Comparison of ENCODE assay signal across 19 mouse cellular contexts in the genomic region with DNA sequence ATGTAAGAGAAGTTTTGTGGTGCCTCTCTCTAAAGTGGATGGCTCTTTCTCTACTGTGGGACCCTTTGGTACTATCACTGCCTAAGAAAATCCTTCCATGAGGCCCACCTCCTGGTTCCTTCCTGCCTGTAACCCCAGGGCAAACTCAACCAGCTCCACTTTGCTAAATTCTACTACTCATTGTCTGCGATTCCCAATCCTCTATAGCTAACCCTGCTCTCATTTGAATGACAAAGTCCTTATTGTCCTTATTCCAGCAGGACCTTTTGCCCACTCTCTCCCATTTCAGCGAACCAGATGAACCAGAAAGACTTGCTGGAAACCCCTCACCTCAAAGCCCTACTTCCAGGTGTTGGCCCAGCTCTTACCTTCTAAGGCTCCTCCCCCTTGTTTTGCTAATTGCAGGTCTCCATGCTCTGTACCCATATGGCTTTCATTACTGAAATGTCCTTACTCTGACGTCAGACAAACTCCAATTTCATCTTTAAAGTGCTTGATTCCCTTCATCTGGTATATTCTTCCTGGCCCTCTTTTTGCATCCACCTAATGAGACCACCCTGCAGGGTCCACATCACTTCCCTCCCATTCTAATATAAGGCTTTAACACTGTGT.
DNase-seq lines count a peak whose midpoint lies in the region; ATAC-seq and TF ChIP-seq lines count a peak whose summit lies in the region.
"Had no signal": no experiment of that assay in that cellular context is flagged by ENCODE, and none has a peak within 500 bp of the region (broad histone marks: within the 10 kb centered on the region; RNA-seq: fewer than 3 reads in every experiment).

No protein-coding gene starts in this region.

- DNase-seq in forebrain, embryonic 11.5 days (ENCODE audit: low spot score): no peak
- peak; percentile 49 for DNase-seq in intestine, embryonic 14.5 days (ENCODE audit: low spot score)
- no peak for DNase-seq in embryonic facial prominence, embryonic 10.5 days (ENCODE audit: low spot score)
- DNase-seq in Muller cell, postnatal 12 days (ENCODE audit: inconsistent ontology term): no peak
- DNase-seq in urinary bladder, postnatal 4 days (ENCODE audit: low spot score in 2 of 2): no peak
- DNase-seq: adrenal gland, adult 8-10 months; kidney, adult 18-20 months; kidney, postnatal 36 days; liver, embryonic 13.5 days; right cerebral cortex, postnatal 25 days; thymus, postnatal 36 days had no signal

- H3K27ac ChIP-seq in forebrain, embryonic 13.5 days: peak overlapping the region; percentile 8; the same call in 1 of the 2 replicates
- no peak overlapping the region for H3K27ac ChIP-seq in forebrain, embryonic 11.5 days (ENCODE audit: low read depth, low read length)
- no peak overlapping the region for H3K27ac ChIP-seq in intestine, embryonic 14.5 days (ENCODE audit: low read depth)
- H3K27ac ChIP-seq in intestine, postnatal 0 days (ENCODE audit: low read depth, low read length): no peak overlapping the region
- H3K27ac ChIP-seq in embryonic facial prominence, embryonic 10.5 days (replicated peaks): peak overlapping the region; percentile 14; the same call in 1 of the 2 replicates
- H3K27ac ChIP-seq: liver, embryonic 13.5 days; neural tube, embryonic 12.5 days had no signal

- H3K9ac ChIP-seq in forebrain, embryonic 13.5 days: no peak overlapping the region
- H3K9ac ChIP-seq in forebrain, embryonic 11.5 days (ENCODE audit: low read length): no peak overlapping the region
- no peak overlapping the region for H3K9ac ChIP-seq in intestine, embryonic 14.5 days (ENCODE audit: low read length)
- no peak overlapping the region for H3K9ac ChIP-seq in intestine, postnatal 0 days (ENCODE audit: low read depth, low read length)
- H3K9ac ChIP-seq: embryonic facial prominence, embryonic 15.5 days; hindbrain, embryonic 15.5 days; liver, embryonic 13.5 days; neural tube, embryonic 12.5 days had no signal

- ATAC-seq in forebrain, embryonic 13.5 days: 0 out of 2 replicates have a peak, but pooled peaks have one; percentile 11
- ATAC-seq in forebrain, embryonic 11.5 days (replicated peaks; ENCODE audit: low FRiP score): no peak; the same call in 1 of the 2 replicates
- no peak for ATAC-seq in intestine, embryonic 14.5 days (replicated peaks; ENCODE audit: low FRiP score, low TSS enrichment, low read depth)
- no peak for ATAC-seq in intestine, postnatal 0 days
- ATAC-seq: forebrain, embryonic 14.5 days; midbrain, embryonic 16.5 days had no signal

- 8% methylated on average over 3 of the region's 3 CpGs for WGBS in forebrain, embryonic 13.5 days
- WGBS in forebrain, embryonic 11.5 days: 12% methylated on average over 3 of the region's 3 CpGs
- WGBS in intestine, embryonic 14.5 days: 56% methylated on average over 3 of the region's 3 CpGs
- 61% methylated on average over 3 of the region's 3 CpGs for WGBS in intestine, postnatal 0 days
- WGBS in embryonic facial prominence, embryonic 10.5 days: 24% methylated on average over 3 of the region's 3 CpGs

- no peak overlapping the region; the same call in 1 of the 2 replicates for H3K4me2 ChIP-seq in forebrain, embryonic 13.5 days
- no peak overlapping the region for H3K4me2 ChIP-seq in forebrain, embryonic 11.5 days (ENCODE audit: low read depth, low read length, severe bottlenecking)
- no peak overlapping the region for H3K4me2 ChIP-seq in intestine, embryonic 14.5 days (ENCODE audit: low read length)
- H3K4me2 ChIP-seq in intestine, postnatal 0 days (replicated peaks; ENCODE audit: low read depth): no peak overlapping the region
- H3K4me2 ChIP-seq: embryonic facial prominence, embryonic 15.5 days; liver, embryonic 13.5 days; neural tube, embryonic 12.5 days had no signal

- TF ChIP-seq CTCF in intestine, postnatal 0 days (IDR thresholded peaks at IDR 0.05; ENCODE audit: low read depth): no peak
- TF ChIP-seq CTCF in E14TG2a.4 (conservative IDR thresholded peaks at IDR 0.05; ENCODE audit: low read length): no peak

- H3K4me3 ChIP-seq in forebrain, embryonic 13.5 days: no peak overlapping the region
- no peak overlapping the region for H3K4me3 ChIP-seq in forebrain, embryonic 11.5 days (ENCODE audit: low read depth, low read length)
- H3K4me3 ChIP-seq in intestine, embryonic 14.5 days (ENCODE audit: low read depth, low read length): no peak overlapping the region
- no peak overlapping the region for H3K4me3 ChIP-seq in intestine, postnatal 0 days (ENCODE audit: low read depth, low read length)
- 0 out of 2 replicates have a peak overlapping the region, but pooled peaks have one; percentile 17 for H3K4me3 ChIP-seq in E14TG2a.4 (replicated peaks; ENCODE audit: low read length)
- H3K4me3 ChIP-seq in embryonic facial prominence, embryonic 10.5 days: no peak overlapping the region
- H3K4me3 ChIP-seq: embryonic facial prominence, embryonic 15.5 days; hindbrain, embryonic 15.5 days; liver, embryonic 13.5 days; neural tube, embryonic 12.5 days had no signal

- no peaks in the 10 kb centered on the region for H3K27me3 ChIP-seq in forebrain, embryonic 13.5 days
- no peaks in the 10 kb centered on the region for H3K27me3 ChIP-seq in forebrain, embryonic 11.5 days (ENCODE audit: control insufficient read depth, insufficient read depth, low read length)
- no peaks in the 10 kb centered on the region for H3K27me3 ChIP-seq in intestine, embryonic 14.5 days (replicated peaks; ENCODE audit: control insufficient read depth, insufficient read depth, low read length)
- H3K27me3 ChIP-seq in intestine, postnatal 0 days (replicated peaks; ENCODE audit: control insufficient read depth, insufficient read depth, low read length): no peaks in the 10 kb centered on the region
- no peaks in the 10 kb centered on the region for H3K27me3 ChIP-seq in E14TG2a.4 (ENCODE audit: insufficient read depth, low read length)
- H3K27me3 ChIP-seq in embryonic facial prominence, embryonic 10.5 days (replicated peaks; ENCODE audit: low read depth, poor library complexity, severe bottlenecking): no peaks in the 10 kb centered on the region
- H3K27me3 ChIP-seq: embryonic facial prominence, embryonic 15.5 days; hindbrain, embryonic 15.5 days; liver, embryonic 13.5 days; neural tube, embryonic 12.5 days had no signal

- H3K4me1 ChIP-seq in forebrain, embryonic 13.5 days: peaks cover 84% of the 10 kb centered on the region
- peaks cover 18% of the 10 kb centered on the region for H3K4me1 ChIP-seq in forebrain, embryonic 11.5 days (replicated peaks; ENCODE audit: control insufficient read depth, insufficient read depth, low read length)
- peaks cover 39% of the 10 kb centered on the region for H3K4me1 ChIP-seq in intestine, embryonic 14.5 days (replicated peaks; ENCODE audit: control insufficient read depth, insufficient read depth, low read length)
- peaks cover 7% of the 10 kb centered on the region; the same call in 1 of the 2 replicates for H3K4me1 ChIP-seq in intestine, postnatal 0 days (replicated peaks; ENCODE audit: control insufficient read depth, insufficient read depth, low read length)
- peaks cover 96% of the 10 kb centered on the region for H3K4me1 ChIP-seq in E14TG2a.4 (replicated peaks; ENCODE audit: low read depth, low read length)
- H3K4me1 ChIP-seq in embryonic facial prominence, embryonic 10.5 days: peaks cover 61% of the 10 kb centered on the region

- no peaks in the 10 kb centered on the region for H3K36me3 ChIP-seq in forebrain, embryonic 13.5 days (ENCODE audit: poor library complexity, severe bottlenecking)
- H3K36me3 ChIP-seq in forebrain, embryonic 11.5 days (ENCODE audit: control insufficient read depth, insufficient read depth, low read length): no peaks in the 10 kb centered on the region
- no peaks in the 10 kb centered on the region for H3K36me3 ChIP-seq in intestine, embryonic 14.5 days (ENCODE audit: control insufficient read depth, insufficient read depth, low read length)
- no peaks in the 10 kb centered on the region for H3K36me3 ChIP-seq in intestine, postnatal 0 days (ENCODE audit: control insufficient read depth, insufficient read depth)
- H3K36me3 ChIP-seq in E14TG2a.4 (ENCODE audit: insufficient read depth, low read length): no peaks in the 10 kb centered on the region
- no peaks in the 10 kb centered on the region for H3K36me3 ChIP-seq in embryonic facial prominence, embryonic 10.5 days (replicated peaks)
- H3K36me3 ChIP-seq: embryonic facial prominence, embryonic 15.5 days; hindbrain, embryonic 15.5 days; liver, embryonic 13.5 days; neural tube, embryonic 12.5 days had no signal

- no peaks in the 10 kb centered on the region for H3K9me3 ChIP-seq in forebrain, embryonic 13.5 days (replicated peaks)
- no peaks in the 10 kb centered on the region for H3K9me3 ChIP-seq in forebrain, embryonic 11.5 days (ENCODE audit: control insufficient read depth, low read length)
- H3K9me3 ChIP-seq in intestine, embryonic 14.5 days (ENCODE audit: control insufficient read depth, low read length): no peaks in the 10 kb centered on the region
- no peaks in the 10 kb centered on the region for H3K9me3 ChIP-seq in intestine, postnatal 0 days (ENCODE audit: control insufficient read depth)
- H3K9me3 ChIP-seq in E14TG2a.4 (ENCODE audit: low read length): no peaks in the 10 kb centered on the region
- no peaks in the 10 kb centered on the region for H3K9me3 ChIP-seq in embryonic facial prominence, embryonic 10.5 days
- H3K9me3 ChIP-seq: embryonic facial prominence, embryonic 15.5 days; hindbrain, embryonic 15.5 days; liver, embryonic 13.5 days; neural tube, embryonic 12.5 days had no signal

Comparison
In these comparisons a context has a peak if more than half of its experiments do, and no peak if none do; other contexts are left out.
1. H3K27ac ChIP-seq: peak in forebrain, embryonic 13.5 days (single experiment) and embryonic facial prominence, embryonic 10.5 days (single experiment); none in forebrain, embryonic 11.5 days (single experiment), intestine, embryonic 14.5 days (single experiment) and intestine, postnatal 0 days (single experiment).